Mouse (Mus musculus): ENCODE measurements at regions not wholly inside any gene's neighbourhood (a gene's known extent, or its start where the extent isn't known, plus 50 kb on each side); places are given as distances from the start of the nearest gene placed in this dataset.

DNA sequence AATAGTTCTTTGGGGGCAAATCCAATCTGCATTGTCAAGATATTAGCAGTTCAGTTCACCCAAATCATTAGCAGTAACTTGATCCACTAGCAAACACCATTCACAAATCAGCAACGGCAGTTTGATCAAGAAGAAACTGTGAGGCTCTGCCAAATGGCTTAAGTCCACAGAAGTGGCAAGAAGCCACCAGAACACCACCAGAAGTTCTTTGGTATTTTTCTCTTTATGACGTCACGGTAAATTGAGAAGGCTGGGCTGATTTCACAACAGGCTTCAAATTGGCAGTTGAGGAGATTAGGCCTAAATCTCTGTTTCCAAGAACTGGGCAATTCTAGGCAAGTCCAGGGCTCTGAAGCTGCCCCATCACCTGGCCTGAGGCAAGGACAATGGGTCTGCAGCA is 98.6 kb upstream of the 4930535I16Rik start:
- Histone ChIP-seq H3K27me3 (ENCODE audit: control insufficient read depth in 1 of 2, insufficient read depth in 2 of 2, low read length in 2 of 2) (no peaks in the 10 kb centered on the region), H3K79me2 (ENCODE audit: control insufficient read depth, insufficient read depth, low read length, poor library complexity) (no peaks in the 10 kb centered on the region), H3K27ac (ENCODE audit: control insufficient read depth, low read depth, low read length) (no peak overlapping the region), H3K4me3 (ENCODE audit: control insufficient read depth in 1 of 2, insufficient read depth in 1 of 2, low read depth in 2 of 2, low read length in 2 of 2) (no peak overlapping the region), H3K9me3 (replicated peaks; ENCODE audit: insufficient read depth, low read length) (no peaks in the 10 kb centered on the region), H3K4me1 (ENCODE audit: control insufficient read depth in 1 of 2, insufficient read depth in 2 of 2, low read length in 2 of 2) (no peaks in the 10 kb centered on the region), H3K36me3 (ENCODE audit: control insufficient read depth in 1 of 2, insufficient read depth in 2 of 2, low read length in 2 of 2) (no peaks in the 10 kb centered on the region), H3K9ac (ENCODE audit: control insufficient read depth, low read depth, low read length, poor library complexity, severe bottlenecking) (no peak overlapping the region)
- no peak for DNase-seq (ENCODE audit: low read depth, low spot score)
- TF ChIP-seq E2F4 (IDR thresholded peaks at IDR 0.05; ENCODE audit: borderline replicate concordance, low read depth, low read length) (no peak), USF2 (IDR thresholded peaks at IDR 0.05; ENCODE audit: borderline replicate concordance in 1 of 2, insufficient read depth in 1 of 2, low read depth in 1 of 2, low read length in 2 of 2) (no peak), JUND (IDR thresholded peaks at IDR 0.05; ENCODE audit: low read depth, low read length) (no peak), CHD1 (IDR thresholded peaks at IDR 0.05; ENCODE audit: low read depth, low read length) (no peak), NELFE (IDR thresholded peaks at IDR 0.05; ENCODE audit: low read depth, low read length) (no peak), EP300 (IDR thresholded peaks at IDR 0.05; ENCODE audit: low read depth in 1 of 2, low read length in 2 of 2) (no peak), SMC3 (IDR thresholded peaks at IDR 0.05; ENCODE audit: low read depth, low read length) (no peak), USF1 (IDR thresholded peaks at IDR 0.05; ENCODE audit: low read depth, low read length) (no peak), ZKSCAN1 (IDR thresholded peaks at IDR 0.05; ENCODE audit: low read depth, low read length) (no peak), MYC (IDR thresholded peaks at IDR 0.05; ENCODE audit: low read depth, low read length) (no peak), TCF12 (IDR thresholded peaks at IDR 0.05; ENCODE audit: low read depth, low read length) (no peak), ELF1 (IDR thresholded peaks at IDR 0.05; ENCODE audit: low read depth, low read length) (no peak), SIN3A (IDR thresholded peaks at IDR 0.05; ENCODE audit: low read length) (no peak), ZMIZ1 (IDR thresholded peaks at IDR 0.05; ENCODE audit: low read depth, low read length) (no peak), MAX (IDR thresholded peaks at IDR 0.05; ENCODE audit: low read length) (no peak), RAD21 (IDR thresholded peaks at IDR 0.05; ENCODE audit: low read depth, low read length) (no peak), MXI1 (IDR thresholded peaks at IDR 0.05; ENCODE audit: low read depth, low read length) (no peak), KAT2A (conservative IDR thresholded peaks at IDR 0.05; ENCODE audit: low read depth, low read length) (no peak)

DNA sequence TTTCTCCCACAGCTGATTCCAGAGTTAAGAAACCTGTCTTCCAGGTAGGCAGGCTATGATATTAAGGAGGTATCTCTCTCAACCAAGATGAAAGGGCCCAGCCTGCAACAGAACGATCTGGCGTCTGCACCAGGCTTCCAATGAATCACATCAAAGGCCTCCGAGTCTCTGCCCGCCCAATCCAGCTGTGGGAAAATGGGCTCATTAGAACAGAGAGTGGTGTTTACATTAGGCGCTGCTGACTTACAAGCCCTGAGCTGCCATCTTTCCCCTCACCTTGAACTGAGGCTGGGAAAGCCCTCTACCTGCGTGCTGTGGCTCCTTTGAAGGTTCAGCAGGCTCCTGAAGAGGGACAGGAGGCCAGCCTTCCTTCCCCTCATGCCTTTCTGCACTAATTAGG is 97.5 kb upstream of the 4930535I16Rik start:
- no peak overlapping the region for H3K4me3 ChIP-seq (ENCODE audit: control insufficient read depth in 1 of 2, insufficient read depth in 1 of 2, low read depth in 2 of 2, low read length in 2 of 2)
- H3K9me3 ChIP-seq (replicated peaks; ENCODE audit: insufficient read depth, low read length), result no peaks in the 10 kb centered on the region
- no peaks in the 10 kb centered on the region for H3K36me3 ChIP-seq (ENCODE audit: control insufficient read depth in 1 of 2, insufficient read depth in 2 of 2, low read length in 2 of 2)
- no peak for TF ChIP-seq RCOR1 (IDR thresholded peaks at IDR 0.05; ENCODE audit: low read depth, low read length)
- TF ChIP-seq UBTF (IDR thresholded peaks at IDR 0.05; ENCODE audit: borderline replicate concordance, insufficient read depth, low read depth, low read length), result no peak
- no peak for TF ChIP-seq MXI1 (IDR thresholded peaks at IDR 0.05; ENCODE audit: low read depth, low read length)
- no peak for TF ChIP-seq JUND (IDR thresholded peaks at IDR 0.05; ENCODE audit: low read depth, low read length)
- TF ChIP-seq GATA1 (IDR thresholded peaks at IDR 0.05; ENCODE audit: low read depth, low read length), result no peak
- no peak for TF ChIP-seq SIN3A (IDR thresholded peaks at IDR 0.05; ENCODE audit: low read length)
- TF ChIP-seq MAFK (IDR thresholded peaks at IDR 0.05; ENCODE audit: borderline replicate concordance, low read depth, low read length), result no peak
- TF ChIP-seq SMC3 (IDR thresholded peaks at IDR 0.05; ENCODE audit: low read depth, low read length), result no peak
- no peak for TF ChIP-seq ZMIZ1 (IDR thresholded peaks at IDR 0.05; ENCODE audit: low read depth, low read length)
- no peaks in the 10 kb centered on the region for H3K4me1 ChIP-seq (ENCODE audit: control insufficient read depth in 1 of 2, insufficient read depth in 2 of 2, low read length in 2 of 2)
- no peaks in the 10 kb centered on the region for H3K27me3 ChIP-seq (ENCODE audit: control insufficient read depth in 1 of 2, insufficient read depth in 2 of 2, low read length in 2 of 2)
- H3K27ac ChIP-seq (ENCODE audit: control insufficient read depth, low read depth, low read length), result no peak overlapping the region
- H3K9ac ChIP-seq (ENCODE audit: control insufficient read depth, low read depth, low read length, poor library complexity, severe bottlenecking), result no peak overlapping the region
- no peaks in the 10 kb centered on the region for H3K79me2 ChIP-seq (ENCODE audit: control insufficient read depth, insufficient read depth, low read length, poor library complexity)
- no peak for DNase-seq (ENCODE audit: low read depth, low spot score)
